Mouse (Mus musculus) megakaryocyte, adult 5-6 weeks (primary cell): Measurements from ENCODE around the gene Arih2. TPM values are rescaled to one million over a fixed set of nuclear protein-coding genes. Genes with fewer than 3 reads are reported as not detected.

Experiments
- ATAC-seq: 2 replicates; pipeline ENCODE4 v1.8.0; 2016; ENCODE audit warnings: mild to moderate bottlenecking, inconsistent platforms; ENCODE audit not compliant: poor library complexity, severe bottlenecking
- total RNA-seq, 2 experiments: library from RNA; stranded (forward) in 1 of 2; stranded (reverse) in 1 of 2; fragments of 153-499, 151-499 nt in 1 of 2; fragments of 221-1000, 200-1000 nt in 1 of 2; gene quantifications; 2 replicates each; pipeline versions ENCODE4 v1.2.3 to v1.2.4; 2015 to 2017

The Arih2 gene
- total RNA-seq, 2 experiments from 2014 or later, result 21.3 to 56.0 TPM

- ATAC-seq, result peak; percentile 74
These were observed 82.1 kb downstream of the Arih2 start, which contains the start of gene Ndufaf3 for GRCm38 (mm10) chr9:108566815-108567776. Gene Ndufaf3, minus strand, starts transcription at chr9:108567434.

GRCm38 (mm10) chr9:108565881-108566814 lies 83.0 kb downstream of the Arih2 start:
- ATAC-seq, result peak; percentile 1

- no peak for ATAC-seq
These were observed 85.1 kb downstream of the Arih2 start for GRCm38 (mm10) chr9:108564131-108564530.

GRCm38 (mm10) chr9:108563671-108564070 lies 85.5 kb downstream of the Arih2 start:
- ATAC-seq, result no peak

GRCm38 (mm10) chr9:108560227-108560841 lies 88.9 kb downstream of the Arih2 start, which contains the start of gene Impdh2:
Gene Impdh2, plus strand, starts transcription at chr9:108560286.
- peak; percentile 99 for ATAC-seq

GRCm38 (mm10) chr9:108559169-108559568 lies 90.0 kb downstream of the Arih2 start:
- no peak for ATAC-seq

Other genes with a start within 250 kb of the Arih2 start
- gene Ccdc36, start 220.9 kb downstream of the Arih2 start, total RNA-seq (2015), result not detected in 2 replicates
- gene Ccdc36, start 220.9 kb downstream of the Arih2 start, total RNA-seq (2017), result 0.15 and 0.28 TPM in 2 replicates
- gene BC048562, start 212.9 kb downstream of the Arih2 start, total RNA-seq (2015), result not detected in 2 replicates
- gene BC048562, start 212.9 kb downstream of the Arih2 start, total RNA-seq (2017), result not detected in 2 replicates
- 26.7 and 29.4 TPM in 2 replicates for gene Ccdc71, start 188.9 kb downstream of the Arih2 start, total RNA-seq (2015)
- gene Ccdc71, start 188.9 kb downstream of the Arih2 start, total RNA-seq (2017), result 10.9 and 12.8 TPM in 2 replicates
- gene Klhdc8b, start 187.8 kb downstream of the Arih2 start, total RNA-seq (2015), result 0.16 and 0.33 TPM in 2 replicates
- gene Klhdc8b, start 187.8 kb downstream of the Arih2 start, total RNA-seq (2017), result 1.0 and 1.3 TPM in 2 replicates
- gene Lamb2, start 169.7 kb downstream of the Arih2 start, total RNA-seq (2015), result 0.13 and 0.73 TPM in 2 replicates
- 0.33 and 0.37 TPM in 2 replicates for gene Lamb2, start 169.7 kb downstream of the Arih2 start, total RNA-seq (2017)
- 29.3 and 33.2 TPM in 2 replicates for gene Usp19, start 158.8 kb downstream of the Arih2 start, total RNA-seq (2015)
- 34.8 and 36.3 TPM in 2 replicates for gene Usp19, start 158.8 kb downstream of the Arih2 start, total RNA-seq (2017)
- 120 and 137 TPM in 2 replicates for gene Qars, start 141.7 kb downstream of the Arih2 start, total RNA-seq (2015)
- 130 and 144 TPM in 2 replicates for gene Qars, start 141.7 kb downstream of the Arih2 start, total RNA-seq (2017)
- gene Qrich1, start 132.6 kb downstream of the Arih2 start, total RNA-seq (2015), result 68.1 and 74.0 TPM in 2 replicates
- 97.9 and 109 TPM in 2 replicates for gene Qrich1, start 132.6 kb downstream of the Arih2 start, total RNA-seq (2017)
- gene Impdh2, start 89.1 kb downstream of the Arih2 start, total RNA-seq (2015), result 87.2 and 93.2 TPM in 2 replicates
- gene Impdh2, start 89.1 kb downstream of the Arih2 start, total RNA-seq (2017), result 118 and 119 TPM in 2 replicates
- gene Ndufaf3, start 82.0 kb downstream of the Arih2 start, total RNA-seq (2015), result 36.8 and 40.7 TPM in 2 replicates
- gene Ndufaf3, start 82.0 kb downstream of the Arih2 start, total RNA-seq (2017), result 15.2 and 22.7 TPM in 2 replicates
- 46.8 and 52.0 TPM in 2 replicates for gene Dalrd3, start 79.5 kb downstream of the Arih2 start, total RNA-seq (2015)
- 21.9 and 22.5 TPM in 2 replicates for gene Dalrd3, start 79.5 kb downstream of the Arih2 start, total RNA-seq (2017)
- gene Wdr6, start 70.6 kb downstream of the Arih2 start, total RNA-seq (2015), result 2.1 and 3.3 TPM in 2 replicates
- 3.1 and 4.0 TPM in 2 replicates for gene Wdr6, start 70.6 kb downstream of the Arih2 start, total RNA-seq (2017)
- 0.18 and 0.21 TPM in 2 replicates for gene P4htm, start 51.7 kb downstream of the Arih2 start, total RNA-seq (2015)
- not detected in 2 replicates for gene P4htm, start 51.7 kb downstream of the Arih2 start, total RNA-seq (2017)
- gene Slc25a20, start 12.7 kb upstream of the Arih2 start, total RNA-seq (2015), result 18.4 and 20.2 TPM in 2 replicates
- 22.0 and 22.9 TPM in 2 replicates for gene Slc25a20, start 12.7 kb upstream of the Arih2 start, total RNA-seq (2017)
- 15.9 and 20.6 TPM in 2 replicates for gene Prkar2a, start 39.9 kb upstream of the Arih2 start, total RNA-seq (2015)
- 15.5 and 35.4 TPM in 2 replicates for gene Prkar2a, start 39.9 kb upstream of the Arih2 start, total RNA-seq (2017)
- 10.6 and 15.8 TPM in 2 replicates for gene Ip6k2, start 134.4 kb upstream of the Arih2 start, total RNA-seq (2015)
- 30.6 and 35.4 TPM in 2 replicates for gene Ip6k2, start 134.4 kb upstream of the Arih2 start, total RNA-seq (2017)
- gene Nckipsd, start 159.0 kb upstream of the Arih2 start, total RNA-seq (2015), result 13.9 and 19.3 TPM in 2 replicates
- gene Nckipsd, start 159.0 kb upstream of the Arih2 start, total RNA-seq (2017), result 11.5 and 14.8 TPM in 2 replicates
- gene Celsr3, start 176.9 kb upstream of the Arih2 start, total RNA-seq (2015), result 3.9 and 5.7 TPM in 2 replicates
- gene Celsr3, start 176.9 kb upstream of the Arih2 start, total RNA-seq (2017), result 2.4 and 3.3 TPM in 2 replicates
- 10.0 and 14.2 TPM in 2 replicates for gene Slc26a6, start 203.9 kb upstream of the Arih2 start, total RNA-seq (2015)
- gene Slc26a6, start 203.9 kb upstream of the Arih2 start, total RNA-seq (2017), result 2.7 and 4.5 TPM in 2 replicates